Mouse (Mus musculus) embryonic fibroblast, embryonic 13.5 days (primary cell): ENCODE results near the gene Tjap1.

Source experiments
- CTCF ChIP-seq: IDR thresholded peaks from 2 replicates; pipeline ENCODE4 v1.5.1; 2011; ENCODE audit warnings: mild to moderate bottlenecking, control low read depth, low read length, moderate library complexity, borderline replicate concordance; ENCODE audit not compliant: insufficient read depth
- POLR2A ChIP-seq: IDR thresholded peaks from 2 replicates; pipeline ENCODE4 v1.6.1; 2011; ENCODE audit warnings: low read depth, mild to moderate bottlenecking, control low read depth, low read length, moderate library complexity

GRCm38 (mm10) chr17:46266986-46267385 is 15.8 kb downstream of the Tjap1 start:
- TF ChIP-seq CTCF (no peak), POLR2A (no peak)
